Mouse (Mus musculus) heart, embryonic 11.5 days (tissue): ENCODE results near the gene Vstm2b. TPM values are rescaled to one million over a fixed set of nuclear protein-coding genes. Genes with fewer than 3 reads are reported as not detected.

ENCODE experiments used
- ATAC-seq: fragments of 200-750 bp; cut with Nextera tagmentation; replicated peaks from 2 replicates; pipeline ENCODE4 v1.8.0; 2017; ENCODE audit warnings: moderate library complexity; ENCODE audit not compliant: insufficient number of reproducible peaks, low FRiP score, low TSS enrichment
- H3K27ac ChIP-seq: fragments of 300-500 bp; sonication (generic); 2 replicates; pipeline ENCODE4 v1.5.1; 2014; ENCODE audit warnings: mild to moderate bottlenecking, low read depth, low read length
- H3K27me3 ChIP-seq: fragments of 300-500 bp; sonication (generic); 2 replicates; pipeline ENCODE4 v1.6.1; 2014; ENCODE audit warnings: mild to moderate bottlenecking, low read length, mixed read lengths; ENCODE audit not compliant: control insufficient read depth, insufficient read depth
- H3K36me3 ChIP-seq: fragments of 300-500 bp; sonication (generic); 2 replicates; pipeline ENCODE4 v1.6.1; 2014; ENCODE audit warnings: mild to moderate bottlenecking, low read length, moderate library complexity, mixed read lengths; ENCODE audit not compliant: control insufficient read depth, insufficient read depth
- H3K4me1 ChIP-seq: fragments of 300-500 bp; sonication (generic); 2 replicates; pipeline ENCODE4 v1.6.1; 2014; ENCODE audit warnings: low read length; ENCODE audit not compliant: control insufficient read depth, insufficient read depth
- H3K4me2 ChIP-seq: fragments of 300-500 bp; sonication (generic); 2 replicates; pipeline ENCODE4 v1.6.1; 2014; ENCODE audit warnings: mild to moderate bottlenecking, moderate library complexity
- H3K4me3 ChIP-seq: fragments of 300-500 bp; sonication (generic); 2 replicates; pipeline ENCODE4 v1.5.1; 2014; ENCODE audit warnings: low read depth, low read length
- H3K9ac ChIP-seq: fragments of 300-500 bp; sonication (generic); 2 replicates; pipeline ENCODE4 v1.6.1; 2014; ENCODE audit warnings: mild to moderate bottlenecking, low read depth, low read length, moderate library complexity
- H3K9me3 ChIP-seq: fragments of 300-500 bp; sonication (generic); replicated peaks from 2 replicates; pipeline ENCODE4 v1.6.1; 2016; ENCODE audit warnings: low read length; ENCODE audit not compliant: control insufficient read depth
- WGBS: fragments of 180-500 bp; shearing (Covaris S2); extraction: QIAGEN DNeasy Blood & Tissue Kit; methylation state at CpG from one replicate; pipeline ENCODE4 v1.1.7; 2014; ENCODE audit not compliant: insufficient replicate concordance; 5-methylcytosine and 5-hydroxymethylcytosine counted together
- polyA plus RNA-seq: library from polyadenylated mRNA; unstranded; fragments of >200 nt; fragmentation: Nextera tagmentation; extraction: Ambion mirVana; gene quantifications from 2 replicates; pipeline ENCODE4 v1.2.1, GENCODE M21; 2014

The Vstm2b gene
- polyA plus RNA-seq = 0.94 and 0.96 TPM in 2 replicates

DNA sequence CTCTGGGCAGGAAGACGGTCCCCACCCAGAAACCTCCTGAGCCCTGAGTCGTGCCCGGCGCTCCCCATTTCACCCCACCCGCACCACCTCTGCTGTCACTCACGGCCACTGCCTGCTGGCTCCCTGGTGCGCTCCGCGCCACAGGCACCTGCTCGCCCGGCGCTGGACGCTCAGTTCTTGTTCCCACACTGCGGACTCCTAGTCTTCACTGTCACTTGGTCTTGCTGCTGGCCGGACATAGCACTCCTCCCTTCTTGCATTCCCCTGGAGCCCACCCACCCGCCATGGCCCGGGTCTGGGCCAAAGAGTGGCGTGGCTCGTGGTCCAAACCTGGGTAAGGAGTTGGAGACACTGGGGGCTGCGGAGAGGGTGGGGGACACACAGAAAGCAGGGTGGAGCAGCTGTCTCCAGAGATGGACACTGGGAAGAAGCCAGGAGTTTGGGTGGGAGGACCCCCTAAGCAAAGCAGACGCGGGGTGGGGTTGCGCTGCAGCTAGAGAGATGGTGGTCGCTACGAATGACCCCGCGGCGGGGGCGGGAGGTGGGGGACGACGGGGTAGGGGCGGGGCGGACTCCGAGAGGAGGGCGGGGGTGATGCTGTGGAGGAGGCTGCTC, at the start of gene Vstm2b:
Gene Vstm2b (plus strand): TSS at position 233 of the 615 bp plus-strand sequence.
- H3K27me3 ChIP-seq = peaks cover 73% of the 10 kb centered on the region
- peak within 1 kb of the TSS; percentile 98 for H3K4me2 ChIP-seq
- peak within 1 kb of the TSS; percentile 49; the same call in 1 of the 2 replicates for H3K9ac ChIP-seq
- WGBS = 2% methylated on average over 30 of the region's 35 CpGs
- H3K4me3 ChIP-seq = peak within 1 kb of the TSS; percentile 58
- peaks cover 5% of the 10 kb centered on the region; the same call in 1 of the 2 replicates for H3K4me1 ChIP-seq
- no peaks in the 10 kb centered on the region for H3K9me3 ChIP-seq
- no peak for ATAC-seq
- H3K36me3 ChIP-seq = no peaks in the 10 kb centered on the region
- H3K27ac ChIP-seq = no peak within 1 kb of the TSS

- no peaks in the 10 kb centered on the region for H3K4me1 ChIP-seq
- no peaks in the 10 kb centered on the region for H3K36me3 ChIP-seq
- H3K27me3 ChIP-seq = no peaks in the 10 kb centered on the region
- H3K27ac ChIP-seq = no peak overlapping the region
- no peak overlapping the region for H3K4me3 ChIP-seq
- WGBS = 76% methylated on average over 7 of the region's 7 CpGs
- H3K9me3 ChIP-seq = no peaks in the 10 kb centered on the region
- no peak overlapping the region for H3K4me2 ChIP-seq
- no peak for ATAC-seq
- H3K9ac ChIP-seq = no peak overlapping the region
Observed at GRCm38 (mm10) chr7:40856088-40856625, 42.0 kb upstream of the Vstm2b start.

DNA sequence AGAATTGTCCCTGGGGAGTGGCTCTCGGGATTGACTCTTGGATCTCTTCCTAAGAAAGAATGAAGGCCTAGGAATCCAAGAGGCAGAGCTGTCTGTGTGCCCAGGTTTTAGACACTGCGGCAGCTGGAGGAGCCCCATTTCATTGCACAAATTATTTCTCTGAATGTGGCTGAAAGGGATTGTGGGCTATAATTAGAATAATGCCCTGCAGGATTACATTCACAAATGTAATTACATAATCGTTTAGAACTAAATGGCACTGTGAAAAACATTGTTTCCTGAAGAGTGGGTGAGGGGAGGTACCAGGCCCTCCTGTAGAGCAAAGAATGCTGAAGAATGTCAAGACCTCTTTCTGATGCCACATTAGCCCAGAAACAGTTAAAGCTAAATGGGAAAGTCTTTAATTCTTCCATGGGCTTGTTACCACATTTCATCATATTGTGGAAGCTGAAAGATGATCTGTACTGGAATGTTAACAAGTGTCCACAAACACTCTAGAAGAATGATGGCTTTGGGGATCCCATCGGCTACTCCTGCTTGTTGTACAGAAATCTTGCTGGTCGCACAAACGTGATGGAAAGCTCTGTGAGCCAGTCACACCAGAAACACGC, 24.6 kb upstream of the Vstm2b start:
- no peaks in the 10 kb centered on the region for H3K27me3 ChIP-seq
- H3K4me3 ChIP-seq = no peak overlapping the region
- WGBS = 64% methylated on average over 7 of the region's 7 CpGs
- no peak overlapping the region for H3K9ac ChIP-seq
- H3K4me2 ChIP-seq = no peak overlapping the region
- no peak for ATAC-seq
- no peaks in the 10 kb centered on the region for H3K9me3 ChIP-seq
- H3K27ac ChIP-seq = no peak overlapping the region
- H3K36me3 ChIP-seq = no peaks in the 10 kb centered on the region
- no peaks in the 10 kb centered on the region for H3K4me1 ChIP-seq

- H3K9ac ChIP-seq = no peak overlapping the region
- no peak for ATAC-seq
- no peak overlapping the region for H3K27ac ChIP-seq
- no peaks in the 10 kb centered on the region for H3K36me3 ChIP-seq
- no peak overlapping the region for H3K4me2 ChIP-seq
- WGBS = 52% methylated on average over 8 of the region's 8 CpGs
- no peaks in the 10 kb centered on the region for H3K9me3 ChIP-seq
- no peak overlapping the region for H3K4me3 ChIP-seq
- no peaks in the 10 kb centered on the region for H3K4me1 ChIP-seq
- H3K27me3 ChIP-seq = no peaks in the 10 kb centered on the region
Observed at GRCm38 (mm10) chr7:40884855-40885489, 13.2 kb upstream of the Vstm2b start.

DNA sequence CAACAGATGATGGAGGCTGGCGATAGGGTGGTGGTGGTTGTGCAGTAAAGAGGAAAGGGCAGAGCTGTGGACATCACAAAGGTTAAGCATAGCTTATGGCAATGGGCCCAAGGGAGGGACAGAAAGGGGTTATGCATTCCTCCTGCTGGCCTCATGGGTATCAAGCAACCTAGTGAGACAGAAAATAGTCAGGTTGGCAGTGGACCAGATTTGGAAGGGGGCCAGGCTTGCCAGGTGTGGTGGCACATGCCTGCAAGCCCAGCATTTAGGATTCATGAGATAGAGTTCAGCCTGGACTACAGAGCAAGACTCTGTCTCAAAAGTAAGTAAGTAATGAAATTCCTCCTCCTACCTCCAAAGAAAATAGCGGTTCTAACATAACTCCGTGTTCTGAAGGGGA, 9.8 kb upstream of the Vstm2b start:
- no peaks in the 10 kb centered on the region for H3K36me3 ChIP-seq
- no peaks in the 10 kb centered on the region for H3K27me3 ChIP-seq
- no peak overlapping the region for H3K27ac ChIP-seq
- no peak overlapping the region for H3K4me2 ChIP-seq
- H3K4me1 ChIP-seq = no peaks in the 10 kb centered on the region
- H3K9ac ChIP-seq = no peak overlapping the region
- H3K9me3 ChIP-seq = no peaks in the 10 kb centered on the region
- 68% methylated on average over 3 of the region's 3 CpGs for WGBS
- H3K4me3 ChIP-seq = no peak overlapping the region
- ATAC-seq = no peak

- ATAC-seq = no peak
- WGBS = 59% methylated on average over 4 of the region's 4 CpGs
- no peaks in the 10 kb centered on the region for H3K9me3 ChIP-seq
- peaks cover 60% of the 10 kb centered on the region for H3K27me3 ChIP-seq
- H3K27ac ChIP-seq = no peak overlapping the region
- no peak overlapping the region for H3K4me3 ChIP-seq
- no peak overlapping the region for H3K4me2 ChIP-seq
- H3K4me1 ChIP-seq = peaks cover 5% of the 10 kb centered on the region; the same call in 1 of the 2 replicates
- no peak overlapping the region for H3K9ac ChIP-seq
- H3K36me3 ChIP-seq = no peaks in the 10 kb centered on the region
Observed at GRCm38 (mm10) chr7:40896964-40897363, 1.2 kb upstream of the Vstm2b start.

GRCm38 (mm10) chr7:40898711-40899375, 715 bp downstream of the Vstm2b start:
- Histone ChIP-seq H3K4me2 (peak overlapping the region; percentile 98), H3K9ac (peak overlapping the region; percentile 49; the same call in 1 of the 2 replicates), H3K27me3 (peaks cover 79% of the 10 kb centered on the region), H3K4me3 (peak overlapping the region; percentile 58), H3K9me3 (no peaks in the 10 kb centered on the region), H3K27ac (no peak overlapping the region), H3K36me3 (no peaks in the 10 kb centered on the region), H3K4me1 (peaks cover 5% of the 10 kb centered on the region; the same call in 1 of the 2 replicates)
- no peak for ATAC-seq
- WGBS = under 1% methylated on average over 60 of the region's 70 CpGs
